Mouse (Mus musculus) midbrain, embryonic 11.5 days (tissue): ENCODE data around the gene Rhbdl1. TPM values are rescaled to one million over a fixed set of nuclear protein-coding genes. Genes with fewer than 3 reads are reported as not detected.

ENCODE experiments used
- ATAC-seq: fragments of 200-750 bp; cut with Nextera tagmentation; 2 replicates; pipeline ENCODE4 v1.8.0; 2017; ENCODE audit warnings: moderate TSS enrichment, moderate library complexity; ENCODE audit not compliant: low FRiP score
- DNase-seq: peaks from one replicate; pipeline ENCODE4 v3.0.0; 2015; ENCODE audit warnings: low spot score; ENCODE audit errors: missing footprints
- H3K27ac ChIP-seq: fragments of 300-500 bp; sonication (generic); 2 replicates; pipeline ENCODE4 v1.5.1; 2014; ENCODE audit warnings: low read depth, low read length
- H3K27me3 ChIP-seq: fragments of 300-500 bp; sonication (generic); 2 replicates; pipeline ENCODE4 v1.6.1; 2014; ENCODE audit warnings: mild to moderate bottlenecking, low read length, moderate library complexity, mixed read lengths; ENCODE audit not compliant: control insufficient read depth, insufficient read depth
- H3K36me3 ChIP-seq: fragments of 300-500 bp; sonication (generic); 2 replicates; pipeline ENCODE4 v1.6.1; 2014; ENCODE audit warnings: mild to moderate bottlenecking, low read length, moderate library complexity, mixed read lengths; ENCODE audit not compliant: control insufficient read depth, insufficient read depth
- H3K4me1 ChIP-seq: fragments of 300-500 bp; sonication (generic); 2 replicates; pipeline ENCODE4 v1.6.1; 2014; ENCODE audit warnings: low read length; ENCODE audit not compliant: control insufficient read depth, insufficient read depth
- H3K4me2 ChIP-seq: fragments of 300-500 bp; sonication (generic); 2 replicates; pipeline ENCODE4 v1.6.1; 2014; ENCODE audit warnings: mild to moderate bottlenecking, moderate library complexity
- H3K4me3 ChIP-seq: fragments of 300-500 bp; sonication (generic); 2 replicates; pipeline ENCODE4 v1.5.1; 2014; ENCODE audit warnings: low read depth, low read length
- H3K9ac ChIP-seq: fragments of 300-500 bp; sonication (generic); 2 replicates; pipeline ENCODE4 v1.6.1; 2014; ENCODE audit warnings: low read length
- H3K9me3 ChIP-seq: fragments of 300-500 bp; sonication (generic); 2 replicates; pipeline ENCODE4 v1.6.1; 2016; ENCODE audit warnings: low read length; ENCODE audit not compliant: control insufficient read depth
- WGBS: fragments of 180-500 bp; shearing (Covaris S2); extraction: QIAGEN DNeasy Blood & Tissue Kit; methylation state at CpG from one replicate; pipeline ENCODE4 v1.1.7; 2014; 5-methylcytosine and 5-hydroxymethylcytosine counted together
- polyA plus RNA-seq: library from polyadenylated mRNA; unstranded; fragments of >200 nt; fragmentation: Nextera tagmentation; extraction: Ambion mirVana; gene quantifications from 2 replicates; pipeline ENCODE4 v1.2.1, GENCODE M21; 2014

Rhbdl1 gene
- polyA plus RNA-seq, 1 experiment from 2014 or later, result 2.3 TPM

- Histone ChIP-seq H3K4me2 (peak overlapping the region; percentile 98), H3K9me3 (no peaks in the 10 kb centered on the region), H3K27me3 (no peaks in the 10 kb centered on the region), H3K27ac (no peak overlapping the region), H3K4me1 (peaks cover 9% of the 10 kb centered on the region), H3K9ac (no peak overlapping the region), H3K4me3 (peak overlapping the region; percentile 81; the same call in 1 of the 2 replicates), H3K36me3 (no peaks in the 10 kb centered on the region)
- 17% methylated on average over 7 of the region's 7 CpGs for WGBS
- ATAC-seq (no peak), DNase-seq (no peak)
Measured at GRCm38 (mm10) chr17:25867509-25867835, 30.4 kb upstream of the Rhbdl1 start.

DNA sequence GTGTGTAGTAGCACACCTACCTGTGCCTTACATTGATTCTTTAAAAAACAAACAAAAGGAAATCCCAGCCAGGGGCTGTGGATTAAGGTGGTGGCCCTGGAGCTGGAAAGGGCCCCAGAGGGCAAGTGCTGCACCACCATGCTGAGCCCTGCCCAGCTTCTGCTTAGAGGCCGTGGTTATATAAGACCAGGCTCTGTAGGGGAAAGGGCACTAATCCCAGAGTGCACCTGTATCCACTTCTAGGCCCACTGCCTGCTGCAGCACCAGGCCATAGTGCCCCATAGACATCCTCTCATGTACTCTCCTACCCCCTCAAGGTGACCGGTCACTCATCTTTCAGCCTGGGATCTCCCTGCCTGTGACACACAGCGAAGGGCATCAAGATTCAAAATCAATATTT is 29.1 kb upstream of the Rhbdl1 start:
- no peak overlapping the region for H3K9ac ChIP-seq
- H3K4me2 ChIP-seq, result no peak overlapping the region
- no peaks in the 10 kb centered on the region for H3K9me3 ChIP-seq
- no peaks in the 10 kb centered on the region for H3K36me3 ChIP-seq
- H3K27me3 ChIP-seq, result no peaks in the 10 kb centered on the region
- ATAC-seq, result no peak
- no peak overlapping the region for H3K27ac ChIP-seq
- no peak for DNase-seq
- WGBS, result 89% methylated on average over 3 of the region's 3 CpGs
- H3K4me1 ChIP-seq, result peaks cover 15% of the 10 kb centered on the region
- H3K4me3 ChIP-seq, result no peak overlapping the region

- Histone ChIP-seq H3K4me2 (no peak overlapping the region), H3K27me3 (no peaks in the 10 kb centered on the region)
- WGBS, result 95% methylated on average over 11 of the region's 11 CpGs
Measured at GRCm38 (mm10) chr17:25865288-25865687, 28.2 kb upstream of the Rhbdl1 start.

GRCm38 (mm10) chr17:25864311-25864710 is 27.2 kb upstream of the Rhbdl1 start:
- H3K4me1 ChIP-seq, result peaks cover 26% of the 10 kb centered on the region
- H3K27ac ChIP-seq, result no peak overlapping the region
- H3K27me3 ChIP-seq, result no peaks in the 10 kb centered on the region
- DNase-seq, result no peak
- no peaks in the 10 kb centered on the region for H3K9me3 ChIP-seq
- no peaks in the 10 kb centered on the region for H3K36me3 ChIP-seq
- no peak overlapping the region for H3K4me3 ChIP-seq
- 89% methylated on average over 14 of the region's 14 CpGs for WGBS
- H3K4me2 ChIP-seq, result no peak overlapping the region
- no peak for ATAC-seq
- no peak overlapping the region for H3K9ac ChIP-seq

More at GRCm38 (mm10) chr17:25865288-25865687, 28.2 kb upstream of the Rhbdl1 start:
- Histone ChIP-seq H3K9me3 (no peaks in the 10 kb centered on the region), H3K36me3 (no peaks in the 10 kb centered on the region), H3K9ac (no peak overlapping the region), H3K4me3 (no peak overlapping the region), H3K27ac (no peak overlapping the region), H3K4me1 (peaks cover 23% of the 10 kb centered on the region)
- DNase-seq (no peak), ATAC-seq (no peak)

GRCm38 (mm10) chr17:25863681-25864080 is 26.6 kb upstream of the Rhbdl1 start:
- DNase-seq, result no peak
- H3K4me2 ChIP-seq, result no peak overlapping the region
- H3K9ac ChIP-seq, result no peak overlapping the region
- peaks cover 22% of the 10 kb centered on the region for H3K4me1 ChIP-seq
- H3K27me3 ChIP-seq, result no peaks in the 10 kb centered on the region
- H3K4me3 ChIP-seq, result no peak overlapping the region
- H3K9me3 ChIP-seq, result no peaks in the 10 kb centered on the region
- ATAC-seq, result no peak
- no peak overlapping the region for H3K27ac ChIP-seq
- H3K36me3 ChIP-seq, result no peaks in the 10 kb centered on the region
- 89% methylated on average over 6 of the region's 6 CpGs for WGBS

DNA sequence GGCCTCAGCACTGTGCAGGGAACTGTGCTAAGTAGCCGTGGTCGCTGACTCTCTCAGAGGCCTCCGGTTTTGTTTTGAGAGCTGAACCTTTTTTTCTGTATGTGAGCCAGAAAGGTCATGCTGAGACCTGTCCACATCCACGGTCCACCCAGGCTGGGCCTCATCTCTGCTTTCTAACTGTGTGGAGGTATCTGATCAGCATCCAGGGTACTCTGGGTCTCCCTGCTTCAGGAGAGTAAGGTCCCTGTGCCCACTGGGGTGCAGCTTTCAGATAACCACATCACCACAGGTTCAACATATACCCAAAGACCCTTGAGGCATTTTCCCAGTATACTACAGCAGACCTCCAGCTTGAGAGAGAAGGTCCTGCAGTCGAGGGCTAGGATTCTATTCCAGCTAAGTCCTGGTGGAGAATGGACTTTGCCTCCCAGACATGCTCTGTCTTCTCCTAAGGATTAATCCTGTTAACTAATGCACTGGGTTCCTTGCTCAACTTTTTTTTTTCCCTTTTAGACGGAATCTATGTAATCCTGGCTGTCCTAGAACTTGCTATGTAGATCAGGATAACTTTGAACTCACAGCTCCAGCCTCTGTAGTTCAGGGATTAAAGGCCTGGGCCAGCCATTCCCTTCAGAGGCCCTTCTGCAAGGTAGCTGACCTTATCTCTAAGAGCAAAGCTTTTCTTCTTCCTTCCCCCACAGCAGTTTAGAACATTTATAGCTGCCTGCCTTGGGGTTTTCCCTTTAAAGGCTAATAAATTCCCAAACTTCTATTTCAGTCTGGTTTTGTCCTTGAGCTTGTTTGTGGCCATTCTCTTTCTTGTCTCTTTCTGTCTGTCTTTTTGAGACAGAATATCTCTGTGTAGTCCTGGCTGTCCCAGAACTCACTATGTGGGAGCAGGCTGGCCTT is 24.9 kb upstream of the Rhbdl1 start:
- no peaks in the 10 kb centered on the region for H3K36me3 ChIP-seq
- DNase-seq (peak; percentile 92), ATAC-seq (no peak; the same call in 1 of the 2 replicates)
- peak overlapping the region; percentile 86 for H3K4me2 ChIP-seq
- H3K27ac ChIP-seq, result peak overlapping the region; percentile 62
- H3K9ac ChIP-seq, result peak overlapping the region; percentile 84
- WGBS, result 11% methylated on average over 6 of the region's 6 CpGs
- no peaks in the 10 kb centered on the region for H3K27me3 ChIP-seq
- H3K4me3 ChIP-seq, result peak overlapping the region; percentile 63
- peaks cover 17% of the 10 kb centered on the region for H3K4me1 ChIP-seq
- no peaks in the 10 kb centered on the region for H3K9me3 ChIP-seq

DNA sequence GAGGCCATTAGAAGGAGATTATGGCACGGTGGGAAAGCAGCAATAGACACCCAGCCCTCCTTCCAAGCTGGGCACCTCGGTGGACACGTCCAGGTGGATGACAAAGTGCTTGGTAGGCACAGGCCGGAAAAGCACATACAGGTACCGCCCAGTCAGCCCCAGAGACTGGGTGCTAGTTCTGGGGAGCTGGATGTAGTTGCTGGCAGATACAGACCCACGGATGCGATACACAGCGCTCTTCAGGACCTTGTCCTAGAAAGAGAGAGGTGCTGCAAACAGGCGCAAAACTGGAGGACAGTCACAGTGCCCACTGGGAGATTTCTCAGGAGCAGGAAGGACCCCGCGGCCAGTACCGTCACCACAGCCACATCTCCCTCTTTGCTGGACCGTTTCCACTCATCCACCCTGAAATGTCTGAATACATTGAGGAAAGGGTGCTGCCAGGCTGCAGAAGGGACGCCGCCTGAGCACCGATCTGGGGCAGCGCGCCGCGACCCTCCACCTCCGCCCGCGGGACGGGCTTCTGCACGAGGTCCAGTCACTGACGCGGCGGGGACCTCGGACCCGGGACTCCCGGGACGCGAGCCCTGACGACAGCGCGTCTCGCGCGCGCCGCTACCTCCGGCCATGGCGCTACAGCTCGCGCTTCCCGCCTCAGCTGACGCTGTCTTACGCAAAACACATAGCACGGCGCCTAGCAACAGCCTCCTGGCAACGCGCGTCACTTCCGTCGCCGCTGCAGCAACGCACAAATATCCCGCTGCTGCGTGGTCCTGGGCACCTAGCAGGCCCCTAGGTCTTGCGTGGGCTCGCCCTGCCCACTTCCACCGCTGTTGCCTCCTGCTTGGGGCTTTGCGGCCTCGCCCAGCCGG is 24.0 kb upstream of the Rhbdl1 start, which contains the start of gene Wdr90:
Wdr90 (minus strand) TSS at position 670 of the 872 bp plus-strand sequence.
- WGBS, result 3% methylated on average over 65 of the region's 65 CpGs
- Histone ChIP-seq H3K4me3 (peak within 1 kb of the TSS; percentile 63), H3K4me2 (peak within 1 kb of the TSS; percentile 86), H3K36me3 (no peaks in the 10 kb centered on the region), H3K27ac (peak within 1 kb of the TSS; percentile 62), H3K9ac (peak within 1 kb of the TSS; percentile 84), H3K4me1 (peaks cover 17% of the 10 kb centered on the region), H3K27me3 (no peaks in the 10 kb centered on the region), H3K9me3 (no peaks in the 10 kb centered on the region)
- ATAC-seq, result peak; percentile 94
- peak; percentile 98 for DNase-seq

DNA sequence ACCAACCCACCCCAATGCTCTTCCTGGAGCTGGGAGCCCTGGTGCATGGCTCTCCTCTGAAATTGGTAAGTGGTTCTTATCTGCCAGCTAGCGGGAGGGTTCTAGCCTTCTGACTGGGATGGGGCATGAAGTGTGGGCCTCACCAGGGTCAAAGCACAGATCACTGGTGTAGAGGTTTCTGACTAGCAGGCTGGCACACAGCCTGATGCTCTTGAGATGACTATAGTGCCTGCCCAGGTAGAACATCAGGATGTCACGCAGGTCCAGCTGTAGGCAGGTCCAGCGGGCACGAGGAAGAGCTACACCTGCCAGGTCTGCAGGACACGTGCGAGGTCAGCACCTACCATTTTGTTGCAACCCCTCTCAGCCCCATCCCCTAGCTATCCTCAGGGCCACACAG is 23.1 kb upstream of the Rhbdl1 start:
- H3K27me3 ChIP-seq, result no peaks in the 10 kb centered on the region
- peak overlapping the region; percentile 84 for H3K9ac ChIP-seq
- no peaks in the 10 kb centered on the region for H3K9me3 ChIP-seq
- no peak for DNase-seq
- H3K36me3 ChIP-seq, result no peaks in the 10 kb centered on the region
- WGBS, result 84% methylated on average over 6 of the region's 6 CpGs
- ATAC-seq, result no peak
- H3K4me3 ChIP-seq, result peak overlapping the region; percentile 63
- no peak overlapping the region for H3K27ac ChIP-seq
- peaks cover 17% of the 10 kb centered on the region for H3K4me1 ChIP-seq
- H3K4me2 ChIP-seq, result peak overlapping the region; percentile 86
